Mouse (Mus musculus) lung, postnatal 0 days (tissue): ENCODE data around the gene Olfr1282. TPM values are rescaled to one million over a fixed set of nuclear protein-coding genes. Genes with fewer than 3 reads are reported as not detected.
"Not testable (repeated sequence)": the region's sequence is repeated elsewhere in the genome, so short reads cannot be mapped to it uniquely, and the experiment has no call there.

Experiments
- ATAC-seq: fragments of 200-750 bp; cut with Nextera tagmentation; 2 replicates; pipeline ENCODE4 v1.8.0; 2017; ENCODE audit warnings: moderate library complexity
- DNase-seq: peaks from one replicate; pipeline ENCODE4 v3.0.0-alpha.2; 2016; ENCODE audit warnings: low spot score
- H3K27ac ChIP-seq: fragments of 300-500 bp; sonication (generic); 2 replicates; pipeline ENCODE4 v1.5.1; 2014; ENCODE audit warnings: antibody characterized with exemption, mild to moderate bottlenecking, low read length, mixed read lengths
- H3K27me3 ChIP-seq: fragments of 300-500 bp; sonication (generic); replicated peaks from 2 replicates; pipeline ENCODE4 v1.6.1; 2014; ENCODE audit warnings: low read length, mixed read lengths; ENCODE audit not compliant: insufficient read depth
- H3K36me3 ChIP-seq: fragments of 300-500 bp; sonication (generic); 2 replicates; pipeline ENCODE4 v1.6.1; 2014; ENCODE audit warnings: low read length, mixed read lengths; ENCODE audit not compliant: insufficient read depth
- H3K4me1 ChIP-seq: fragments of 300-500 bp; sonication (generic); 2 replicates; pipeline ENCODE4 v1.6.1; 2014; ENCODE audit warnings: antibody characterized with exemption, low read depth, low read length, mixed read lengths; ENCODE audit not compliant: insufficient read depth
- H3K4me2 ChIP-seq: fragments of 300-500 bp; sonication (generic); replicated peaks from 2 replicates; pipeline ENCODE4 v1.6.1; 2014; ENCODE audit warnings: low read depth, mild to moderate bottlenecking, low read length, moderate library complexity, mixed read lengths
- H3K4me3 ChIP-seq: fragments of 300-500 bp; sonication (generic); 2 replicates; pipeline ENCODE4 v1.5.1; 2014; ENCODE audit warnings: low read depth, low read length
- H3K9ac ChIP-seq: fragments of 300-500 bp; sonication (generic); replicated peaks from 2 replicates; pipeline ENCODE4 v1.6.1; 2014; ENCODE audit warnings: low read depth, mild to moderate bottlenecking
- H3K9me3 ChIP-seq: fragments of 300-500 bp; sonication (generic); 2 replicates; pipeline ENCODE4 v1.6.1; 2016; ENCODE audit warnings: low read length, mixed read lengths
- CTCF ChIP-seq: IDR thresholded peaks from 2 replicates; pipeline ENCODE4 v1.5.1; 2016; ENCODE audit warnings: antibody characterized with exemption, mild to moderate bottlenecking
- EP300 ChIP-seq: IDR thresholded peaks from 2 replicates; pipeline ENCODE4 v1.6.1; 2016; ENCODE audit warnings: antibody characterized with exemption, mild to moderate bottlenecking, control low read depth
- WGBS: fragments of 180-500 bp; shearing (Covaris S2); extraction: QIAGEN DNeasy Blood & Tissue Kit; methylation state at CpG from one replicate; pipeline ENCODE4 v1.1.7; 2014; 5-methylcytosine and 5-hydroxymethylcytosine counted together
- polyA plus RNA-seq: library from polyadenylated mRNA; unstranded; fragments of >200 nt; fragmentation: Nextera tagmentation; extraction: Ambion mirVana; gene quantifications from 2 replicates; pipeline ENCODE4 v1.2.1, GENCODE M21; 2015

Olfr1282 gene
- not detected in 2 replicates for polyA plus RNA-seq

DNA sequence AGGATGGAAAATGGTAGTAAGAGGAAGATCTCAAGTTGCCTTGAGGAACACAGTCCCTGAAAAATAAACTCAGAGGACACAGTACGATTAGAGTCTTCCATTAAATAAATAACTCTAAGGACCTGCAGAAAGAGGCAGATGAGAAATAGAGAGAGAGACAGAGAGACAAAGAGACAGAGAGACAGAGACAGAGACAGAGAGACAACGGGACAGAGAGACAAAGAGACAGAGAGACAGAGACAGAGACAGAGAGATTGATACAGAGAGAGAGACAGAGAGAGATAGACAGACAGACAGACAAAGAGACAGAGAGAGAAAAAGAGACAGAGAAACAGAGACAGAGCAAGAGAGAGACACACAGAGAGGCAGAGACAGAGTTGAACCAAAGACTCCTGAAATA lies at the start of gene Olfr1282:
TSS of gene Olfr1282 (minus strand) at position 101 of the 400 bp plus-strand sequence.
- Histone ChIP-seq H3K27me3 (no peaks in the 10 kb centered on the region), H3K9me3 (no peaks in the 10 kb centered on the region), H3K4me2 (no peak within 1 kb of the TSS), H3K4me3 (no peak within 1 kb of the TSS), H3K36me3 (no peaks in the 10 kb centered on the region), H3K4me1 (no peaks in the 10 kb centered on the region), H3K27ac (no peak within 1 kb of the TSS), H3K9ac (no peak within 1 kb of the TSS)
- 59% methylated on average over 2 of the region's 2 CpGs for WGBS
- ATAC-seq: no peak
- TF ChIP-seq EP300 (no peak), CTCF (no peak)
- no peak for DNase-seq

DNA sequence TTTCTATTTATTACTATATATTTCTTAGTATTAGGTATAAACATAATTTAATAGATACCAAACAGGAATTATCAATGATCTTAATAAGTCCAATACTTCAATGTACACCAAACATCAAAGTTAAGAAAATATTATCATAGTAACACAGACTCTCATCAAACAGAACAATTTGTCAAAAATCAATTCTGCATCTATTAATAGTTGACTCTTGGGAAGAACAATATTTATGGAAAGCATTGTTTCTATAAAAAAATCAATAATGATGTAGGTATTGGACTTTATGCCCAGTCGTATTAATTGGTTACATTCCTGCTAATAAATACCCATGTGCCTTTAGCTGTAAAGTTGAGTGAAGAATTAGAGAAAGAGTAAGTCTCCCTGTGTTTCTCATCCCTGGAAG lies 39.3 kb upstream of the Olfr1282 start, which contains the start of gene Olfr1284:
TSS of gene Olfr1284 (plus strand) at position 301 of the 400 bp plus-strand sequence.
- DNase-seq (no peak), ATAC-seq (no peak)
- Histone ChIP-seq H3K36me3 (no peaks in the 10 kb centered on the region), H3K9me3 (no peaks in the 10 kb centered on the region), H3K4me3 (no peak within 1 kb of the TSS), H3K4me1 (no peaks in the 10 kb centered on the region), H3K27me3 (no peaks in the 10 kb centered on the region), H3K9ac (no peak within 1 kb of the TSS), H3K27ac (no peak within 1 kb of the TSS), H3K4me2 (no peak within 1 kb of the TSS)
- TF ChIP-seq EP300: no peak
- no peak for TF ChIP-seq CTCF
- 77% methylated on average over 1 of the region's 1 CpGs for WGBS

DNA sequence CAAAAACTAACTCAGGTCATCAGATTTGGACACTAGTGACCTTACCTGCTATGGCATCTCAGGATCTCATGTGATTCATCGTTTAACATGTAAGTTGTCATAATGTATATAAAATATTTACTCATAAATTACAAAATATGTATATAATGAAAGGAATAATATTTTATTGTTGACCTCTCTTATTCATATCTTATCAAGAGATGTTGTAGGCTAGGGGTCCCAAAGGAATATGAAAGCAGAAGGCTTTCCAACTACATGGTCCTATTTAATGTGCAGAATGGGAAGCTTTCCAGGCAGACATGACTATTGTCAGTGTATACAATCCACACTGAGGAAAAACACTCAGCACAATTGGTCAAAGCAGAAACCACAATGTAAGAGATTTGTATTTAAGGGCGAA lies 30.6 kb upstream of the Olfr1282 start, which contains the start of gene Olfr1283:
TSS of gene Olfr1283 (plus strand) at position 301 of the 400 bp plus-strand sequence.
- Histone ChIP-seq H3K9ac (no peak within 1 kb of the TSS), H3K9me3 (0 out of 2 replicates have a peak, but pooled peaks cover 2% of the 10 kb centered on the region), H3K27ac (no peak within 1 kb of the TSS), H3K4me2 (no peak within 1 kb of the TSS), H3K4me3 (no peak within 1 kb of the TSS), H3K36me3 (no peaks in the 10 kb centered on the region), H3K27me3 (no peaks in the 10 kb centered on the region), H3K4me1 (no peaks in the 10 kb centered on the region)
- no peak for ATAC-seq
- TF ChIP-seq EP300 (no peak), CTCF (no peak)
- DNase-seq: no peak
- WGBS: 54% methylated on average over 2 of the region's 2 CpGs

DNA sequence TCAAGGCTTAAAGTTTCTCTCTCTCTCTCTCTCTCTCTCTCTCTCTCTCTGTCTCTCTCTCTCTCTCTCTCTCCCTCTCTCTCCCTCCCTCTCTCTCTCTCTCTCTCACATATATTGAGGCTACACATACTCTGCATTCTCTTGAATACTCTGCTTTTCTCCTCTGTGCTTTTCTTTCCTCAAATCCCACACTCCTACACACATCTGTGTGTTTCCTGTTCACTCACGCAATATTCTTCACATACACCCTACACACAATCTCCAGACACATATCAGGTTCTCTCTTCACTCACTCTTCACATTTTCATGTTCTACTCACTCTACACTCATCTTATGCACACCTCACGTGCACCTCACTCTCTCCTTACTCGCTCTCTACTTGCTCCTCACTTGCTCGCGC lies 2.2 kb downstream of the Olfr1282 start:
- not testable (repeated sequence) for H3K27me3 ChIP-seq, H3K4me2 ChIP-seq, H3K4me1 ChIP-seq, H3K36me3 ChIP-seq, ATAC-seq, H3K9ac ChIP-seq, DNase-seq, H3K4me3 ChIP-seq, H3K27ac ChIP-seq, H3K9me3 ChIP-seq
- WGBS: 76% methylated on average over 5 of the region's 5 CpGs

DNA sequence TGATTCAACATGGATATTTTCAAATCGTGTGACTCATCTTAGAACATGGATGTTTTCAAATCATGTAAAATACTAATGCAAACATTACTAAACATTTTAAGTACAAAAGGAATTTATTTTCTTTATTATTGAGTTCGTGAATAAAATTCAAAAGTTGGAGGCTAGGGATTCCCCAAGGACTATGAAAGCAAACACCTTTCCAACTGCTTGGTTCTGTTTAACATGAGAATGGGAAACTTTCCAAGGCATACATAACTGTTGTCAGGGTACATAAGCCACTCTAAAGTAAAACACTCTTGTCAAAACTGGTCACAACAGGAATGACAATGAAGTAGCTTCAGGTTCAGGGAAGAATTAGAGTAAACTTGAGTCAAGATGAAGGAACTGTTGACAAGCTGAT lies 9.7 kb downstream of the Olfr1282 start, which contains the start of gene Olfr1281:
TSS of gene Olfr1281 (plus strand) at position 301 of the 400 bp plus-strand sequence.
- no peaks in the 10 kb centered on the region for H3K27me3 ChIP-seq
- H3K4me1 ChIP-seq: no peaks in the 10 kb centered on the region
- no peak within 1 kb of the TSS for H3K27ac ChIP-seq
- ATAC-seq (no peak), DNase-seq (no peak)
- no peaks in the 10 kb centered on the region for H3K36me3 ChIP-seq
- no peak within 1 kb of the TSS for H3K4me2 ChIP-seq
- H3K4me3 ChIP-seq: no peak within 1 kb of the TSS
- TF ChIP-seq CTCF (no peak), EP300 (no peak)
- no peak within 1 kb of the TSS for H3K9ac ChIP-seq
- 53% methylated on average over 2 of the region's 2 CpGs for WGBS
- no peaks in the 10 kb centered on the region for H3K9me3 ChIP-seq

DNA sequence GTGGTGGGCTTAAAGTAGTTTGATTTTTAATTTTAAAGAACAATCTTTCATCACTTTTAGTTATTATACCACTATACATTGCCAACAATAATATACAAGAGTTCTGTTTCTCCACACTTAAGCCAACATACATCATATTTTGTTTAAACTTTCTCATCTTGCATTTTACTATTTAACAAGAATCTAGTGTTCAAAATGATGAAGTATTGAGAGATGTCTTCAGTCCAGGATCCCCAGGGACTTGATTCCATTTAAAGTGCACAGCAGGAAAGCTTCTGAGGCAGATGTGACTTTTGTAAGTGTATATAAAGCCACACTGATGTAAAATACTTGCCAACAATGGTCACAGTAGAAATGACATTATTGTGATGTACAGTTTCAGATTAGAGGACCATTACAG lies 22.2 kb downstream of the Olfr1282 start, which contains the start of gene Olfr1280:
TSS of gene Olfr1280 (plus strand) at position 301 of the 400 bp plus-strand sequence.
- ATAC-seq (no peak), DNase-seq (no peak)
- Histone ChIP-seq H3K4me3 (no peak within 1 kb of the TSS), H3K27me3 (no peaks in the 10 kb centered on the region), H3K4me2 (no peak within 1 kb of the TSS), H3K27ac (no peak within 1 kb of the TSS), H3K4me1 (no peaks in the 10 kb centered on the region), H3K9ac (no peak within 1 kb of the TSS), H3K9me3 (no peaks in the 10 kb centered on the region), H3K36me3 (no peaks in the 10 kb centered on the region)
- TF ChIP-seq CTCF (no peak), EP300 (no peak)

DNA sequence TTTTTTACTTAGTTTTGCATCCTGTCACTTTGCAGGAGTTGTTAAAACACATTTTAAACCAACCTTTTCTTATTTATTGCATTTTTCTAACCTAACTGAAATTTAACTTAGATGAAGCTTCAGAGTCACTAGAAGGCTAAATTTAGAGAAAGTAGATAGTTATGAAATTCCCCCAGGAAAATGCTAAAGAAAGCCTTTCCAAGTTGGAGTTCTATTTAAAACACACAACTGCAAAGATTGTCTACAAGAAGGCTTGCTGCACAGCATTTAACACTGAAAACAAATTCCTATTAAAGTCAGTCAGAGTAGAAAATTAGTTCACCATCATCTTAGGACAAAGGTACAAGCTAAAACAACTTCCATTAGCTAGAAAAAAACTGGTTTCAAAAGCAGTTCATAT lies 35.5 kb downstream of the Olfr1282 start, which contains the start of gene Olfr1279:
TSS of gene Olfr1279 (plus strand) at position 262 of the 400 bp plus-strand sequence.
- Histone ChIP-seq H3K4me2 (no peak within 1 kb of the TSS), H3K36me3 (no peaks in the 10 kb centered on the region), H3K27me3 (no peaks in the 10 kb centered on the region), H3K9ac (no peak within 1 kb of the TSS), H3K4me1 (no peaks in the 10 kb centered on the region), H3K27ac (no peak within 1 kb of the TSS), H3K4me3 (no peak within 1 kb of the TSS), H3K9me3 (no peaks in the 10 kb centered on the region)
- no peak for TF ChIP-seq CTCF
- TF ChIP-seq EP300: no peak
- no peak for ATAC-seq
- no peak for DNase-seq
